Mouse (Mus musculus) urinary bladder, postnatal 4 days (tissue): ENCODE data around the gene Scarb2.
"Not testable (repeated sequence)": the region's sequence is repeated elsewhere in the genome, so short reads cannot be mapped to it uniquely, and the experiment has no call there.

Experiments
- DNase-seq, 2 experiments: peaks; one replicate each; pipeline ENCODE4 v3.0.0; 2021 to 2022; ENCODE audit warnings: low spot score in 2 of 2

Scarb2 gene

GRCm38 (mm10) chr5:92506733-92507132 is at the start of gene Scarb2:
Gene Scarb2 (minus strand): TSS chr5:92506833.
- no peak for DNase-seq

GRCm38 (mm10) chr5:92555905-92556304 is 49.3 kb upstream of the Scarb2 start:
- no peak for DNase-seq

- DNase-seq: peak in 1 of 2 experiments; percentile 22
These were observed 48.4 kb upstream of the Scarb2 start, which contains the start of gene Fam47e for GRCm38 (mm10) chr5:92554891-92555511. Gene Fam47e (plus strand): TSS chr5:92555069.

GRCm38 (mm10) chr5:92554443-92554842 is 47.8 kb upstream of the Scarb2 start:
- no peak for DNase-seq

GRCm38 (mm10) chr5:92553939-92554338 is 47.3 kb upstream of the Scarb2 start:
- DNase-seq: no peak

- DNase-seq: no peak
These were observed 46.0 kb upstream of the Scarb2 start for GRCm38 (mm10) chr5:92552611-92553010.

- no peak for DNase-seq
These were observed 33.1 kb upstream of the Scarb2 start for GRCm38 (mm10) chr5:92539698-92540097.

GRCm38 (mm10) chr5:92524821-92525258 is 18.2 kb upstream of the Scarb2 start:
- no peak for DNase-seq

GRCm38 (mm10) chr5:92521131-92521530 is 14.5 kb upstream of the Scarb2 start:
- not testable (repeated sequence) for DNase-seq

GRCm38 (mm10) chr5:92512066-92512465 is 5.4 kb upstream of the Scarb2 start:
- DNase-seq: no peak

GRCm38 (mm10) chr5:92511256-92511655 is 4.6 kb upstream of the Scarb2 start:
- DNase-seq: no peak

GRCm38 (mm10) chr5:92508853-92509252 is 2.2 kb upstream of the Scarb2 start:
- no peak for DNase-seq

GRCm38 (mm10) chr5:92506301-92506729 is 318 bp downstream of the Scarb2 start:
- no peak for DNase-seq

GRCm38 (mm10) chr5:92505402-92505865 is 1.2 kb downstream of the Scarb2 start:
- DNase-seq: peak; percentile 96

GRCm38 (mm10) chr5:92504676-92505400 is 1.8 kb downstream of the Scarb2 start:
- DNase-seq: no peak

GRCm38 (mm10) chr5:92503856-92504618 is 2.6 kb downstream of the Scarb2 start:
- no peak for DNase-seq

GRCm38 (mm10) chr5:92503356-92503847 is 3.2 kb downstream of the Scarb2 start:
- DNase-seq: no peak

GRCm38 (mm10) chr5:92499378-92499777 is 7.3 kb downstream of the Scarb2 start:
- peak in 1 of 2 experiments; percentile 41 for DNase-seq

- DNase-seq: peak; percentile 36 to 59
These were observed 8.0 kb downstream of the Scarb2 start for GRCm38 (mm10) chr5:92498661-92499060.

GRCm38 (mm10) chr5:92498225-92498624 is 8.4 kb downstream of the Scarb2 start:
- no peak for DNase-seq

- peak in 1 of 2 experiments; percentile 42 for DNase-seq
These were observed 10.7 kb downstream of the Scarb2 start for GRCm38 (mm10) chr5:92495771-92496409.
